In the genomic region with DNA sequence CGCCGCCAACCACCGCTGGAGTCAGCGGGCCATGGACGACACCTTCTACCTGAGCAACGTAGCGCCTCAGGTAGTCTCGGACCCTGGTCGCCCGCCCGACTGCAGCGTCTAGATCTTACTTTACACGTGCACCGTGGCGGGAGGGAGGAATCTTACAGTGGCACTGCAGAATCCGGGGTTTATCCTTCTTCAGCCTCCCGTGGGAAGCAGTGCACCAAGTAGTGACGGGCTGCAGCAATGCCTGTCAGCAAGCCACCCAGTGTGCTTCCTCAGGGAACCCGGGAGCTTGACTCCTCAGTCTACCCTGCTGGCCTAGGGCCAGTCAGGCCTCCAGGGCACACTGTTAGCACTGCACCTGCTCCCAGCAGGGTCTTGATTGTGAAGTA, we compare ENCODE assay signal across 8 mouse cellular contexts. TPM values are rescaled to one million over a fixed set of nuclear protein-coding genes. Genes with fewer than 3 reads are reported as not detected.
DNase-seq lines count a peak whose midpoint lies in the region; ATAC-seq and TF ChIP-seq lines count a peak whose summit lies in the region.

No protein-coding gene starts in this region.

- H3K4me3 ChIP-seq in heart, embryonic 12.5 days, result peak overlapping the region; percentile 63
- peak overlapping the region; percentile 75 to 78 for H3K4me3 ChIP-seq in ES-E14 (ENCODE audit: insufficient read depth in 1 of 2, low read depth in 1 of 2, low read length in 2 of 2, poor library complexity in 1 of 2, severe bottlenecking in 1 of 2)
- peak overlapping the region; percentile 59 for H3K4me3 ChIP-seq in forebrain, embryonic 14.5 days (ENCODE audit: low read depth, low read length)
- peak overlapping the region; percentile 70 for H3K4me3 ChIP-seq in liver, postnatal 0 days (ENCODE audit: low read depth, low read length)

- 0 out of 2 replicates have a peak, but pooled peaks have one; percentile 38 for ATAC-seq in heart, embryonic 12.5 days (ENCODE audit: insufficient number of reproducible peaks, low FRiP score)
- ATAC-seq in forebrain, embryonic 14.5 days, result peak; percentile 32; the same call in 1 of the 2 replicates
- ATAC-seq in liver, postnatal 0 days, result peak; percentile 12

- H3K27ac ChIP-seq in heart, embryonic 12.5 days (ENCODE audit: poor library complexity, severe bottlenecking), result peak overlapping the region; percentile 88
- H3K27ac ChIP-seq in ES-E14 (ENCODE audit: insufficient read depth, low read depth, low read length, poor library complexity, severe bottlenecking), result no peak overlapping the region
- H3K27ac ChIP-seq in forebrain, embryonic 14.5 days (ENCODE audit: low read depth, low read length), result peak overlapping the region; percentile 80
- H3K27ac ChIP-seq in liver, postnatal 0 days (ENCODE audit: low read depth), result peak overlapping the region; percentile 89

- peaks cover 46% of the 10 kb centered on the region for H3K36me3 ChIP-seq in heart, embryonic 12.5 days
- H3K36me3 ChIP-seq in ES-E14 (ENCODE audit: control insufficient read depth, insufficient read depth, low read length, poor library complexity, severe bottlenecking), result peaks cover 41% of the 10 kb centered on the region
- peaks cover 40% of the 10 kb centered on the region for H3K36me3 ChIP-seq in forebrain, embryonic 14.5 days (ENCODE audit: control insufficient read depth, insufficient read depth, low read length)
- H3K36me3 ChIP-seq in liver, postnatal 0 days (replicated peaks; ENCODE audit: insufficient read depth, low read length), result peaks cover 30% of the 10 kb centered on the region

- intact Hi-C loops in heart, postnatal 25 days (cut with DNase I), result loop anchor here (5.0 kb wide), 1 partner anchor 100 kb away; no protein-coding TSS in a partner anchor

- TF ChIP-seq CTCF in liver, postnatal 0 days (IDR thresholded peaks at IDR 0.05; ENCODE audit: low read depth), result no peak

- peak overlapping the region; percentile 90 for H3K4me2 ChIP-seq in heart, embryonic 12.5 days
- peak overlapping the region; percentile 82 for H3K4me2 ChIP-seq in forebrain, embryonic 14.5 days (ENCODE audit: low read length)
- peak overlapping the region; percentile 97 for H3K4me2 ChIP-seq in liver, postnatal 0 days (ENCODE audit: low read depth, low read length)

- H3K27me3 ChIP-seq in heart, embryonic 12.5 days (replicated peaks), result no peaks in the 10 kb centered on the region
- H3K27me3 ChIP-seq in forebrain, embryonic 14.5 days (replicated peaks; ENCODE audit: control insufficient read depth, insufficient read depth, low read length), result no peaks in the 10 kb centered on the region
- no peaks in the 10 kb centered on the region for H3K27me3 ChIP-seq in liver, postnatal 0 days (ENCODE audit: insufficient read depth, low read length)

- peak overlapping the region; percentile 77 for H3K9ac ChIP-seq in heart, embryonic 12.5 days
- peak overlapping the region; percentile 79 for H3K9ac ChIP-seq in ES-E14 (ENCODE audit: insufficient read depth, low read depth, low read length, poor library complexity, severe bottlenecking)
- H3K9ac ChIP-seq in forebrain, embryonic 14.5 days (ENCODE audit: low read length), result peak overlapping the region; percentile 71
- H3K9ac ChIP-seq in liver, postnatal 0 days (replicated peaks), result peak overlapping the region; percentile 72

- in situ Hi-C loops in ES-E14 (cut with MboI; ENCODE audit: low sequenced_read_pairs in 2 of 2, unreplicated experiment in 2 of 2), result no loop called here

- no peak for DNase-seq in heart, postnatal 25 days (ENCODE audit: low spot score)
- no peak for DNase-seq in ES-E14 (ENCODE audit: low read depth, low spot score)
- DNase-seq in forebrain, embryonic 14.5 days (ENCODE audit: low spot score), result peak; percentile 25
- DNase-seq in liver, postnatal 0 days, result no peak
- DNase-seq in gastrocnemius, adult 8-10 months (ENCODE audit: low spot score in 2 of 2), result no peak
- DNase-seq in cerebellum, postnatal 10 days, result no peak
- DNase-seq in spleen, postnatal 10 days (ENCODE audit: low spot score in 2 of 2), result no peak

- under 1% methylated on average over 19 of the region's 19 CpGs for WGBS in heart, embryonic 12.5 days
- 1% methylated on average over 19 of the region's 19 CpGs for WGBS in forebrain, embryonic 14.5 days
- WGBS in liver, postnatal 0 days (ENCODE audit: insufficient replicate concordance), result 1% methylated on average over 19 of the region's 19 CpGs

- TF ChIP-seq EP300 in liver, postnatal 0 days (IDR thresholded peaks at IDR 0.05; ENCODE audit: low read depth), result no peak

- peaks cover 12% of the 10 kb centered on the region for H3K4me1 ChIP-seq in heart, embryonic 12.5 days (replicated peaks)
- H3K4me1 ChIP-seq in ES-E14 (ENCODE audit: control insufficient read depth in 2 of 2, insufficient read depth in 2 of 2, low read length in 2 of 2, poor library complexity in 1 of 2), result no peaks in the 10 kb centered on the region; a peak in 1 of 4 replicates
- H3K4me1 ChIP-seq in forebrain, embryonic 14.5 days (ENCODE audit: control insufficient read depth, insufficient read depth, low read length), result peaks cover 4% of the 10 kb centered on the region
- peaks cover 19% of the 10 kb centered on the region for H3K4me1 ChIP-seq in liver, postnatal 0 days (ENCODE audit: insufficient read depth)

- H3K9me3 ChIP-seq in heart, embryonic 12.5 days (replicated peaks), result peaks cover 17% of the 10 kb centered on the region
- H3K9me3 ChIP-seq in ES-E14 (ENCODE audit: control insufficient read depth, insufficient read depth, low read depth, low read length), result no peaks in the 10 kb centered on the region
- peaks cover under 1% of the 10 kb centered on the region; the same call in 1 of the 2 replicates for H3K9me3 ChIP-seq in forebrain, embryonic 14.5 days (replicated peaks; ENCODE audit: control insufficient read depth, low read length)
- peaks cover under 1% of the 10 kb centered on the region; the same call in 1 of the 2 replicates for H3K9me3 ChIP-seq in liver, postnatal 0 days (ENCODE audit: low read length)

TF ChIP-seq in ES-E14, 5 proteins besides CTCF, POLR2A, EP300 and RAD21:
- TF ChIP-seq ZNF384 (IDR thresholded peaks at IDR 0.05; ENCODE audit: low read depth, low read length) (no peak), HCFC1 (IDR thresholded peaks at IDR 0.05; ENCODE audit: borderline replicate concordance, insufficient read depth, low read length) (no peak), ZC3H11A (IDR thresholded peaks at IDR 0.05; ENCODE audit: borderline replicate concordance, low read depth, low read length) (no peak), MAFK (IDR thresholded peaks at IDR 0.05; ENCODE audit: insufficient read depth, low read depth, low read length) (no peak), CHD2 (IDR thresholded peaks at IDR 0.05; ENCODE audit: low read depth, low read length) (no peak)
TF ChIP-seq in ES-E14: peak in this region for 0.

RNA-seq across cellular contexts. Expression of a gene that starts 0.7 kb away (rescaled TPM):
- 37.0 and 39.7 TPM in 2 replicates for polyA plus RNA-seq in heart, embryonic 12.5 days (2016; fragmentation: Nextera tagmentation; extraction: Ambion mirVana)
- total RNA-seq in heart, postnatal 25 days (2021), result 100 to 1,000 TPM in 1 of 2 experiments, 10 to 100 TPM in 1; 93.8 to 100 TPM
- 18.9 and 19.0 TPM in 2 replicates for total RNA-seq in ES-E14 (2012; rRNA removed)
- polyA plus RNA-seq in forebrain, embryonic 14.5 days (2014; fragmentation: Nextera tagmentation; extraction: Ambion mirVana), result 12.8 and 17.4 TPM in 2 replicates
- polyA plus RNA-seq in liver, postnatal 0 days (2015; fragmentation: Nextera tagmentation; extraction: Ambion mirVana), result 51.2 and 56.3 TPM in 2 replicates
- 10 to 100 TPM; 50.3 to 59.4 (median 56.9) TPM for total RNA-seq in gastrocnemius, adult 8-10 months (2022)

RNA-seq across cellular contexts. Expression of a gene that starts 6.3 kb away (rescaled TPM):
- 34.8 and 35.5 TPM in 2 replicates for polyA plus RNA-seq in heart, embryonic 12.5 days (2016; fragmentation: Nextera tagmentation; extraction: Ambion mirVana)
- 1 to 10 TPM; 4.5 to 6.1 TPM for total RNA-seq in heart, postnatal 25 days (2021)
- total RNA-seq in ES-E14 (2012; rRNA removed), result 46.5 and 66.9 TPM in 2 replicates
- polyA plus RNA-seq in forebrain, embryonic 14.5 days (2014; fragmentation: Nextera tagmentation; extraction: Ambion mirVana), result 59.6 and 60.7 TPM in 2 replicates
- 12.8 and 13.7 TPM in 2 replicates for polyA plus RNA-seq in liver, postnatal 0 days (2015; fragmentation: Nextera tagmentation; extraction: Ambion mirVana)
- total RNA-seq in gastrocnemius, adult 8-10 months (2022), result 1 to 10 TPM; 3.4 to 5.1 (median 4.3) TPM

RNA-seq across cellular contexts. Expression of a gene that starts 33.7 kb away (rescaled TPM):
- 14.0 and 14.9 TPM in 2 replicates for polyA plus RNA-seq in heart, embryonic 12.5 days (2016; fragmentation: Nextera tagmentation; extraction: Ambion mirVana)
- total RNA-seq in heart, postnatal 25 days (2021), result 10 to 100 TPM; 43.1 to 44.0 TPM
- 5.2 and 7.7 TPM in 2 replicates for total RNA-seq in ES-E14 (2012; rRNA removed)
- polyA plus RNA-seq in forebrain, embryonic 14.5 days (2014; fragmentation: Nextera tagmentation; extraction: Ambion mirVana), result 16.5 and 17.7 TPM in 2 replicates
- polyA plus RNA-seq in liver, postnatal 0 days (2015; fragmentation: Nextera tagmentation; extraction: Ambion mirVana), result 32.2 and 32.3 TPM in 2 replicates
- 10 to 100 TPM; 23.0 to 28.7 (median 26.8) TPM for total RNA-seq in gastrocnemius, adult 8-10 months (2022)

RNA-seq across cellular contexts. Expression of a gene that starts 38.4 kb away (rescaled TPM):
- 5.4 and 5.8 TPM in 2 replicates for polyA plus RNA-seq in heart, embryonic 12.5 days (2016; fragmentation: Nextera tagmentation; extraction: Ambion mirVana)
- total RNA-seq in heart, postnatal 25 days (2021), result 10 to 100 TPM; 19.9 to 23.0 TPM
- 62.4 and 65.9 TPM in 2 replicates for total RNA-seq in ES-E14 (2012; rRNA removed)
- polyA plus RNA-seq in forebrain, embryonic 14.5 days (2014; fragmentation: Nextera tagmentation; extraction: Ambion mirVana), result 16.4 and 17.0 TPM in 2 replicates
- 1.8 and 2.0 TPM in 2 replicates for polyA plus RNA-seq in liver, postnatal 0 days (2015; fragmentation: Nextera tagmentation; extraction: Ambion mirVana)
- total RNA-seq in gastrocnemius, adult 8-10 months (2022), result 10 to 100 TPM; 11.1 to 13.9 (median 11.2) TPM

RNA-seq across cellular contexts. Expression of a gene that starts 47.6 kb away (rescaled TPM):
- 5.7 and 6.1 TPM in 2 replicates for polyA plus RNA-seq in heart, embryonic 12.5 days (2016; fragmentation: Nextera tagmentation; extraction: Ambion mirVana)
- total RNA-seq in heart, postnatal 25 days (2021), result 10 to 100 TPM; 23.5 to 26.7 TPM
- total RNA-seq in ES-E14 (2012; rRNA removed), result 11.4 and 16.2 TPM in 2 replicates
- polyA plus RNA-seq in forebrain, embryonic 14.5 days (2014; fragmentation: Nextera tagmentation; extraction: Ambion mirVana), result 8.4 and 8.9 TPM in 2 replicates
- 1.6 and 1.8 TPM in 2 replicates for polyA plus RNA-seq in liver, postnatal 0 days (2015; fragmentation: Nextera tagmentation; extraction: Ambion mirVana)
- total RNA-seq in gastrocnemius, adult 8-10 months (2022), result 10 to 100 TPM; 23.5 to 24.8 (median 24.3) TPM
